Mouse (Mus musculus): ENCODE measurements at regions not wholly inside any gene's neighbourhood (a gene's known extent, or its start where the extent isn't known, plus 50 kb on each side); places are given as distances from the start of the nearest gene placed in this dataset.

DNA sequence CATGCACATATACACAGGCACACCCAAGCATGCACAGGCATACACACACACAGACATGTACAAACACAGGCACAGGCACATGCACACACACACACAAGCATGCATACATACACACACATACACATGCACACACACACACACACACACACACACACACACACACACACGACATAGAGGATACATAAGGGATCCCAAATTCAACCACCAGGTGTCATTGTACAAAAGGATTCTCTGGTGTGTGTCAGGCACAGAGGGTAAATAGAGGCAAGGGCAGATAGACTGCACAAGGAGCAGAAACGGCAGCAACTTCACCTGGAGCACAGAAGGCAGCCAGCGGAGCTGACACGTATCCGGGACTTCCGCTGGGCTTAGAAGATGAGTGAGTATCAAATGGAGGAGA lies 428.1 kb upstream of the Zmiz1 start:
- Histone ChIP-seq H3K4me3 (ENCODE audit: control insufficient read depth in 1 of 2, insufficient read depth in 1 of 2, low read depth in 2 of 2, low read length in 2 of 2) (no peak overlapping the region), H3K27me3 (ENCODE audit: control insufficient read depth in 1 of 2, insufficient read depth in 2 of 2, low read length in 2 of 2) (no peaks in the 10 kb centered on the region), H3K36me3 (ENCODE audit: control insufficient read depth in 1 of 2, insufficient read depth in 2 of 2, low read length in 2 of 2) (no peaks in the 10 kb centered on the region), H3K79me2 (ENCODE audit: control insufficient read depth, insufficient read depth, low read length, poor library complexity) (no peaks in the 10 kb centered on the region), H3K9ac (ENCODE audit: control insufficient read depth, low read depth, low read length, poor library complexity, severe bottlenecking) (no peak overlapping the region), H3K9me3 (replicated peaks; ENCODE audit: insufficient read depth, low read length) (no peaks in the 10 kb centered on the region), H3K4me1 (ENCODE audit: control insufficient read depth in 1 of 2, insufficient read depth in 2 of 2, low read length in 2 of 2) (no peaks in the 10 kb centered on the region), H3K27ac (ENCODE audit: control insufficient read depth, low read depth, low read length) (no peak overlapping the region)
- no peak for DNase-seq (ENCODE audit: low read depth, low spot score)
- TF ChIP-seq KAT2A (conservative IDR thresholded peaks at IDR 0.05; ENCODE audit: low read depth, low read length) (no peak), TBP (IDR thresholded peaks at IDR 0.05; ENCODE audit: low read depth, low read length) (no peak), JUND (IDR thresholded peaks at IDR 0.05; ENCODE audit: low read depth, low read length) (no peak), BHLHE40 (IDR thresholded peaks at IDR 0.05; ENCODE audit: borderline replicate concordance, low read depth, low read length) (no peak), POLR2A (IDR thresholded peaks at IDR 0.05; ENCODE audit: control insufficient read depth in 1 of 2, insufficient read depth in 1 of 2, low read depth in 1 of 2, low read length in 2 of 2, poor library complexity in 1 of 2) (no peak), ZMIZ1 (IDR thresholded peaks at IDR 0.05; ENCODE audit: low read depth, low read length) (no peak), CHD2 (IDR thresholded peaks at IDR 0.05; ENCODE audit: low read length) (no peak), MYC (IDR thresholded peaks at IDR 0.05; ENCODE audit: low read depth, low read length) (no peak), CTCF (IDR thresholded peaks at IDR 0.05 in 2 of 3, conservative IDR thresholded peaks at IDR 0.05 in 1 of 3; ENCODE audit: control insufficient read depth in 1 of 3, insufficient read depth in 1 of 3, low read depth in 2 of 3, low read length in 3 of 3, poor library complexity in 1 of 3, severe bottlenecking in 1 of 3) (no peak), UBTF (IDR thresholded peaks at IDR 0.05; ENCODE audit: borderline replicate concordance, insufficient read depth, low read depth, low read length) (no peak), NELFE (IDR thresholded peaks at IDR 0.05; ENCODE audit: low read depth, low read length) (no peak), ETS1 (IDR thresholded peaks at IDR 0.05; ENCODE audit: low read depth, low read length) (no peak), GABPA (IDR thresholded peaks at IDR 0.05; ENCODE audit: low read depth, low read length) (no peak), TCF12 (IDR thresholded peaks at IDR 0.05; ENCODE audit: low read depth, low read length) (no peak), EP300 (IDR thresholded peaks at IDR 0.05; ENCODE audit: low read depth in 1 of 2, low read length in 2 of 2) (no peak), MAX (IDR thresholded peaks at IDR 0.05; ENCODE audit: low read length) (no peak), ELF1 (IDR thresholded peaks at IDR 0.05; ENCODE audit: low read depth, low read length) (no peak), USF2 (IDR thresholded peaks at IDR 0.05; ENCODE audit: borderline replicate concordance in 1 of 2, insufficient read depth in 1 of 2, low read depth in 1 of 2, low read length in 2 of 2) (no peak), POLR2AphosphoS2 (IDR thresholded peaks at IDR 0.05; ENCODE audit: low read length) (no peak)

- Histone ChIP-seq H3K79me2 (ENCODE audit: control insufficient read depth, insufficient read depth, low read length, poor library complexity) (no peaks in the 10 kb centered on the region), H3K9ac (ENCODE audit: control insufficient read depth, low read depth, low read length, poor library complexity, severe bottlenecking) (no peak overlapping the region), H3K9me3 (replicated peaks; ENCODE audit: insufficient read depth, low read length) (no peaks in the 10 kb centered on the region), H3K4me1 (ENCODE audit: control insufficient read depth in 1 of 2, insufficient read depth in 2 of 2, low read length in 2 of 2) (no peaks in the 10 kb centered on the region), H3K27me3 (ENCODE audit: control insufficient read depth in 1 of 2, insufficient read depth in 2 of 2, low read length in 2 of 2) (no peaks in the 10 kb centered on the region), H3K27ac (ENCODE audit: control insufficient read depth, low read depth, low read length) (no peak overlapping the region), H3K36me3 (ENCODE audit: control insufficient read depth in 1 of 2, insufficient read depth in 2 of 2, low read length in 2 of 2) (no peaks in the 10 kb centered on the region), H3K4me3 (ENCODE audit: control insufficient read depth in 1 of 2, insufficient read depth in 1 of 2, low read depth in 2 of 2, low read length in 2 of 2) (no peak overlapping the region)
- no peak for TF ChIP-seq TCF12 (IDR thresholded peaks at IDR 0.05; ENCODE audit: low read depth, low read length)
- no peak for TF ChIP-seq CHD2 (IDR thresholded peaks at IDR 0.05; ENCODE audit: low read length)
- no peak for TF ChIP-seq NELFE (IDR thresholded peaks at IDR 0.05; ENCODE audit: low read depth, low read length)
- no peak for TF ChIP-seq MEF2A (IDR thresholded peaks at IDR 0.05; ENCODE audit: extremely low read depth, insufficient replicate concordance, low read depth, low read length, poor library complexity, severe bottlenecking)
- no peak for TF ChIP-seq GABPA (IDR thresholded peaks at IDR 0.05; ENCODE audit: low read depth, low read length)
- no peak for TF ChIP-seq POLR2AphosphoS5 (IDR thresholded peaks at IDR 0.05; ENCODE audit: borderline replicate concordance, low read depth, low read length)
- no peak for TF ChIP-seq GATA1 (IDR thresholded peaks at IDR 0.05; ENCODE audit: low read depth, low read length)
- no peak for TF ChIP-seq SIN3A (IDR thresholded peaks at IDR 0.05; ENCODE audit: low read length)
- no peak for TF ChIP-seq TBP (IDR thresholded peaks at IDR 0.05; ENCODE audit: low read depth, low read length)
- TF ChIP-seq MXI1 (IDR thresholded peaks at IDR 0.05; ENCODE audit: low read depth, low read length) = no peak
- no peak for TF ChIP-seq POLR2AphosphoS2 (IDR thresholded peaks at IDR 0.05; ENCODE audit: low read length)
- no peak for TF ChIP-seq MYB (IDR thresholded peaks at IDR 0.05; ENCODE audit: low read depth, low read length)
- TF ChIP-seq BHLHE40 (IDR thresholded peaks at IDR 0.05; ENCODE audit: borderline replicate concordance, low read depth, low read length) = no peak
- TF ChIP-seq MAFK (IDR thresholded peaks at IDR 0.05; ENCODE audit: borderline replicate concordance, low read depth, low read length) = no peak
- no peak for DNase-seq (ENCODE audit: low read depth, low spot score)
Observed at GRCm38 (mm10) chr14:25031756-25032680, 427.0 kb upstream of the Zmiz1 start.
